Mouse (Mus musculus) layer of hippocampus, postnatal 25 days (tissue): ENCODE measurements around the gene D430041D05Rik. TPM values are rescaled to one million over a fixed set of nuclear protein-coding genes. Genes with fewer than 3 reads are reported as not detected.

Experiments used
- DNase-seq, 2 experiments: peaks; one replicate each; pipeline ENCODE4 v3.0.0; 2022; ENCODE audit warnings: mixed read lengths in 2 of 2, low spot score in 1 of 2; ENCODE audit errors: extremely low spot score in 1 of 2
- total RNA-seq, 2 experiments: library from RNA; stranded (reverse); gene quantifications; 2 replicates each; pipeline ENCODE4 v1.2.3; 2021

D430041D05Rik gene
- total RNA-seq, 2 experiments from 2014 or later = 87.9 to 95.4 TPM

DNA sequence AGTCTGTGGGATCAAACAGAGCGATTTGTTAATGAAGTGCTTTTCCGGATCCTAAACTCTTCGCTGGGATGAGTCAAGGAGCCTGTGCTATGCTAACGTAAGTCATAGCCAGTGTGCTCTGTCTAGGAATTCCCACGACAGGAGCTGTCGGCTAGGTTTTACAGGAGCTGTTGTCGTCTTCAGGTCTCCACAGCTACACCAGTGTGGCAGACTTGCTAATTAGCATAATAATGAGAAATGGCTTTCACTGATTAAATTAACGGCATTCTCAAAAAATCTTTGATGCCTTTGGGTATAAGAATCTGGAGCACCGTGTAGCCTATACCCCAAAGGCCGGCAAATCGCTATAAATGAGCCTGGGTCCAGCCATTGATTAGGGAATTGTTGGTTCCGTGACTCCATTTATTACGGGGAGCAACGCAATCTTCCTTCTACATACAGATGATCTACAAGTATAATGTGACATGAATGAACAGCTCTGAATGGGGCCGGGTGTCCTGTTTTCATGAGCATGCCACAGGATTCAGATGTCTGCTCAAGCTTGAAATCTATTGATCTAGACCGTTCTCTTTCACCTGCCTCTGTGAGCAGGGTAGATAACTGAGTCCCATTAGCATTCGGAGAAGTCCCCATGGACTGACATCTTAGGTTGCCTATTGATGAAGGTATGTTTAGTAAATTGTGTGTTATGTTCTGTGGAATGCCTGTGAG, 242.5 kb downstream of the D430041D05Rik start:
- DNase-seq = no peak

DNA sequence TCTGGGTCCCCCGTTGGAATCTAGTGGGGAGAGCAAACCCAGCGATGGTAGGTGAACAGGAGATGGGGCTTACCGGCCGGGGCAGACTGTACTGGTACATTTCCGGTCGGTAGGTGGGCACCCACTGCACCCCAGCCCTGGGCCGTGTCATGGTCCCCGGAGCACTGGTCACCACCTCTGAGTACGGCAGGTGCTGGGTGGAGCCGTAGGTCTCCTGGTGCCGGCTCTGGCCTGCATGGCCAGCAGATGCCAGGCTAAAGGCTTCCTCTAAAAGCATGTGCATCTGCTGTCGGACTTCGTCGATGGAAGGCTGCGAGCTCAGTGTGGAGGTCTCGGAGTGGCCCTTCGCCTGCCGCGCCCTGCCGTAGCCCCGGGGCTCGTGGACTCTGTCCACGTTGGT, 243.0 kb downstream of the D430041D05Rik start:
- DNase-seq = no peak

- DNase-seq = no peak
Measured at GRCm38 (mm10) chr2:104165631-104166030, 245.2 kb downstream of the D430041D05Rik start.

DNA sequence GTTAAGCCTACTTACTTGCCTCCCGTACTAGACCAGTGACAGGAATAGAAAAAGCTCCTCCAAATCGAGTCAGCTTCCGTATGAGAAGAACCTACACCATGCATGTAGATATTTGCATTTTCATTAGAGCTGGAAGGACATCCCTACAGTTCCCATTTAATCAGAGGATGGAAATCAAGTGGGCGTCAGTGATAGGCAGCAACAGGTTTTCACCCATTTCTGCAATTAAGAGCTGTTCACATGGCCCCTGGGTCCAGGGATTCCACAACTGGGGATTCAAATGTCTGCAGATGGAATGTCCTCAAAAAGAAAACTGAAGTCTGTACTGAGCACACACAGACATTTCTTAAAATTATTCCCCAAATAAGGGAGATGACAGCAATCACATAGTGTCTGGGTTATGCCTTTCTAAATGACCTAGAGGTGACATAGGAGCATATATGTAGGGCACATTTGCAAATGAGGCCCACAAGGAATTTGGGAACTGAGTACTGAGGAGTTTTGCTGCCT, 246.8 kb downstream of the D430041D05Rik start:
- DNase-seq = no peak

DNA sequence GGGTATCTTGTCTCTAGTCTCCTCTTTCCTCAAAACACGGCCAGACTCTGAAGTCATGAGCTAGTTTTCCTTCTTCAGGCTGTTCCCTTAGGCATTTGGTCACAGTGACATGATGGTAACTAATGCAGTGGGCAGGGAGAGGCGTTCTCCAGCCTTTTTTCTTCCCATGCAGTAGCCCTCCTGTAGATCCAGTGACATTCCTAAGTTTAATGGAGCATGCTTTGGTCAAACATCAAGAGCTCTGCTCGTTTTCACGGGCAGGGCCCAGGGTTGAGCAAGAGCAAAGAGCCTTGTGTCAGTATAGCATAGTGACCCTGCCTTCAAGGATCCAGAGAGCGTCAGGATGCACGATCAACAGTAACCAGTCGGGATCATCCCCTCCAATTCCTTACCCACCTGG, 247.4 kb downstream of the D430041D05Rik start:
- DNase-seq = no peak

DNA sequence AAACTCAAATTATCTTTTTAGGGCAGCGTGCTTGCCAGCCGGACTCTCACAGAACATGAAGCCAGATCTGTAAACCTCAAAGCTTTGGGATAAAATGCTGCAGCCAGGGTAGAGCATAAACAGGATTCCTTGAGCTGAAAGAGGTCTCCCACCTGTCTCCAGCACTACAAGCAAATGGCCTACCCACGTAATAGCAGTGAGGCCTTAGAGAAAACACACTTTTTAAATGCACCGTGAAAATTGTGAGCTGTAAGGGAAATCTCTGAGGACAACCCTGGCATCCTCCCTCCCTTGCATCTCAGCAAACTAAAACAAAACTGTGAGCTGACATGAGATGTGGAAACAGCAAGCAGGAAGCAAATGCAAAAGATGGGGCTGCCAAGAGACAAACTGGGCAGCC, 253.0 kb downstream of the D430041D05Rik start:
- DNase-seq = no peak

DNA sequence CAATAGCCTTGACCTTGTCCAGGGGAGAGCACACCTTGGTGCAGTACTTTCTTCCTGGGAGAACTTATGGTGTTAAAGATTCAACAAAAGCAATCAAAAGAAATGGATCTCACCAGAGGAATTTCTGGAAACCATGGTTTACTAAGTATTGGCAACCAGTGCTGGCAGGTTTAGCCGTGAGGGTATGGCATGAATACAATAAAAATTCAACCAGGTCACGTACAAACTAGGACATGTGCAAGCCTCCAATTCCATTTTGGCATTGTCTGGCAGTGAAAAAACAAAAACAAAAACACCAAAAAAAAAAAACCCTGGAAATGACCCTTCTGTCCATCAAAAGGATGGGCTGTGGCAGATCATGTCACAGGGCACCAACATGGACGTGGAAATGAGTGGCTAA, 256.9 kb downstream of the D430041D05Rik start:
- DNase-seq = no peak

- DNase-seq = no peak
Measured at GRCm38 (mm10) chr2:104153345-104153744, 257.5 kb downstream of the D430041D05Rik start.

DNA sequence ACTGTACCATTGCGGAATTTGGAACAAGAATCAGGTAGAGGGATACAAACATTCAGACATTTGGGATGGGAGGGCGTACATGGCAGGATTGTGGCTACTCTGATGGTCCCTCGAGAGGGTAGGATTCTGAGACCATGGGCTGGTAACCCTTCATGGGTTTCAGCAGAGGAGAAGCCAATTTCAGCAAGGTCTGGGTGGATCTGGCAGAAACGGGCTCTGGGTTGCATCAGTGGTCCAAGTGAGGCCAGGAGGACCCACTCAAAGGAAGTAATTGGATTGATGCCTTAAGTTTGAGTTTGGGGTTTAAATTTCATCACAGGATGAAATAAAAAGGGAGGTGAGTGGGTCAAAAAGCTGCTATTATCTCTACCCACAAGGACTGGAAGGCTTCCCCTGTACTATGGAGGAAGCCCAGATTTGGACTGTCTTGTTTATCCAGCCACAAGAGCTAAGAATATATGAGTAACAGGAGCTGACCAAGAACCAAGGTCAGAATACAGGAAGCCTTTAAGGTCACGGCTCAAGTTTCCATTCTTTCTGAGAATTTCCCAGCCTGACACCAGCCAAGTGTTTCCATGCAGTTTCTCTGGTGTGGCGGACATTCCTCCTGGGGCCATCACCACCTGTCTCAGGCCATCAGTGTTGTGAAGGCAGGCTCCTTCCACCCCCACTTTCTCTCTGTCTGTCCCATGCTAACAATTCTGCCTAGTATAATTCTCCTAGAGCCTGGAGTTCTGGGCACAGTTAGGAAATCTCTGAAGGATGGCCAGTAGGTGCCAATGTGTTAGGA, 260.0 kb downstream of the D430041D05Rik start:
- no peak for DNase-seq

DNA sequence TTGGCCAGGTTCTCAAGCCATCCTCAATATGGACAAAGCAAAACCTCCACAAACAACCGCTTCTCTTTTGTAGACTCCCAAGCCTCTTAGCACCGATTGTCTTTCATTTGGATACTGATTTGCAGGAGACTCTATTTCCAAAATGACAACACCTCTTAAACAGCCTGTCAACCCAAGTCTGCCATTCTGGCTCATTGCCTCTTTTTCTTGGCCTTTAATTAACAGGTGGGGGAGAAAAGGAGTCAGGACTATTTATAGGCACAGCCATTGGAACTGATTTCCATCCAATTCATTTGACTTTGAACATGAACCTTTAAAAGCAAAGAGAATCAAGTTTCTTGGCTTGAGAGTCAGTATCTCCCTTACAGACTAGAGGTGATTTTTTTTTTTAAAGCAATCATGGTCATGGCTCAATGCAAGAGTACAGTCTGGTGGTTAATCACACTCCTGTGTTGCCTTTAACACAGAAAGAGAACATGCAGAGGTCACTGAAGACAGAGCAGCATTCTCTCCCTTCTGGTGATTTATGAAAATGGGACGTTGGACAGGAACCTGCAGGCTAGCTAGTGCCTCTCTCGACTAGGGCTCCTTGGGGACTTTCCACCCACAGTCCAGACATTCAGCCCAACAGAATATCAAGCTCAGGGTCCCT, 262.8 kb downstream of the D430041D05Rik start:
- no peak for DNase-seq

DNA sequence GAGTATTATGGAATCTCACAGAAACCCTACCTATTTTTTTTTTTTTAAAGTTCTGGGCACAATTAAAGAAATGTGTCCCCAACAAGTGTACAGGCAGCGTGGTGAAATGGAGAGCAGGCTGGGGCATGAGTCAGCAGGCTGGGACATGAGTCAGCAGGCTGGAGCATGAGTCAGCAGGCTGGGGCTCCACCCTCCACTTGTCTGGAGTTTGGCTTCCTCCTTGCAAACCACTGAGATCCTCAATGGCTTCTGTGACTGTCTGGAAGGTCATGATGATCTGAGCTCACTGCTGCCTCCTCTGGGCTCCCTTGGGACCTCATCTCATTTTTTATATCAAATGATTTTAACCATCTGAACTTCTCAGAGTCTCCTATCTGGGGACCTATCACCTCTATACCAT, 264.8 kb downstream of the D430041D05Rik start:
- DNase-seq = no peak

DNA sequence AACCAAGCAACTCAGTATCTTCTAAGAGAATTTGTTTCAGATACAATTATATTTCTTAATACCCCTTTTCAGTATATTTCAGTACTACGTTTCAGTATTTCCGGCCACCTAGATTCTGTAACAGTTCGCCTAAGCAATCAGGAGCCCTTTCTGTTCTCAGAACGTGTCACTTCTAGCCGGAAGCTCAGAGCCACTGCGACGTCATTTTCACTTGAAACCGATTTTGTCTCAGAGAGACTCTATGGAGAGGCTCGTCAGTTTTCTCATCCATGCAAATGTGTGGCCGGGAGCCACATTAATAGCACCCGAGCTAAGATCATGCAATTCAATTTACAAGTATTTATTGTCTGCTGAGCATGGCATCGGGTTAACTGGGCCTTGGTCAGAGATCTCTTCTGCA, 266.8 kb downstream of the D430041D05Rik start:
- no peak for DNase-seq

- no peak for DNase-seq
Measured at GRCm38 (mm10) chr2:104142140-104142539, 268.7 kb downstream of the D430041D05Rik start.

GRCm38 (mm10) chr2:104135920-104136319, 274.9 kb downstream of the D430041D05Rik start:
- no peak for DNase-seq

- DNase-seq = peak; percentile 44 to 47
Measured at GRCm38 (mm10) chr2:104134150-104135056, 276.4 kb downstream of the D430041D05Rik start.

GRCm38 (mm10) chr2:104133042-104133810, 277.6 kb downstream of the D430041D05Rik start:
- no peak for DNase-seq

- DNase-seq = no peak
Measured at GRCm38 (mm10) chr2:104132266-104132859, 278.4 kb downstream of the D430041D05Rik start.

GRCm38 (mm10) chr2:104130969-104131368, 279.8 kb downstream of the D430041D05Rik start:
- peak in 1 of 2 experiments; percentile 33 for DNase-seq

DNA sequence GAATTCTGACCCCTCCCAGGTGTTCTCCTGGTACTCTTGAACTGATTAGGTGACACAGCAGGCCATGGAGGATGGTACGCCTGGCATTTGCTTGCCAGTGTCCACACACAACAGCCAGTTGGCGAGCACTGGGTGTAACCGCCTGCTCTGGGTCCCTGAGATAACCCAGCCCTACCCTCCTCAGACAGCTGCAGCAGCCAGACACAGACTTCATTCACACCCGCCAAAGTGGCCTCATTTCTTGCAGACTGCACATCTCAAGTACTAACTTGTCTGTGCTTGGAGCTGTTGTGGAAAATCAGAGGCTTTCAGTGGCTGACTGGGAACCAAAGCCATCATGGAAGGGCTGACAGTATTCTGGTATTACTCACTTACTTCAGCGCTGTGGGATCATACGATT, 280.6 kb downstream of the D430041D05Rik start:
- DNase-seq = no peak
